Comparison of ENCODE assay signal across 11 mouse cellular contexts in genomic region chr2:61297135-61297534, GRCm38 (mm10).
DNase-seq lines count a peak whose midpoint lies in the region; ATAC-seq and TF ChIP-seq lines count a peak whose summit lies in the region.
"Had no signal": no experiment of that assay in that cellular context is flagged by ENCODE, and none has a peak within 500 bp of the region (broad histone marks: within the 10 kb centered on the region; RNA-seq: fewer than 3 reads in every experiment).

No protein-coding gene starts in this region.

- TF ChIP-seq EP300 in stomach, postnatal 0 days (optimal IDR thresholded peaks at IDR 0.05) = no peak

- no peaks in the 10 kb centered on the region for H3K36me3 ChIP-seq in lung, embryonic 14.5 days (ENCODE audit: insufficient read depth)
- no peaks in the 10 kb centered on the region for H3K36me3 ChIP-seq in stomach, postnatal 0 days (ENCODE audit: control insufficient read depth, insufficient read depth, low read length)
- H3K36me3 ChIP-seq: embryonic facial prominence, embryonic 15.5 days; G1E had no signal

- no peak overlapping the region for H3K4me3 ChIP-seq in lung, embryonic 14.5 days (ENCODE audit: low read depth, low read length)
- no peak overlapping the region for H3K4me3 ChIP-seq in stomach, postnatal 0 days (ENCODE audit: low read depth, low read length)
- H3K4me3 ChIP-seq: embryonic facial prominence, embryonic 15.5 days; myocyte had no signal

- H3K27ac ChIP-seq in lung, embryonic 14.5 days (ENCODE audit: low read depth) = no peak overlapping the region
- H3K27ac ChIP-seq in stomach, postnatal 0 days (replicated peaks) = 0 out of 2 replicates have a peak overlapping the region, but pooled peaks have one; percentile 24
- H3K27ac ChIP-seq: embryonic facial prominence, embryonic 15.5 days had no signal

- no peak overlapping the region for H3K9ac ChIP-seq in lung, embryonic 14.5 days
- no peak overlapping the region for H3K9ac ChIP-seq in stomach, postnatal 0 days (ENCODE audit: low read length)
- H3K9ac ChIP-seq: embryonic facial prominence, embryonic 15.5 days had no signal

- peaks cover 15% of the 10 kb centered on the region; the same call in 1 of the 2 replicates for H3K4me1 ChIP-seq in lung, embryonic 14.5 days (ENCODE audit: insufficient read depth)
- H3K4me1 ChIP-seq in stomach, postnatal 0 days (replicated peaks; ENCODE audit: control insufficient read depth, insufficient read depth) = no peaks in the 10 kb centered on the region
- H3K4me1 ChIP-seq: embryonic facial prominence, embryonic 15.5 days had no signal

- 38% methylated on average over 5 of the region's 5 CpGs for WGBS in lung, embryonic 14.5 days
- 42% methylated on average over 5 of the region's 5 CpGs for WGBS in stomach, postnatal 0 days

- no peak overlapping the region for H3K4me2 ChIP-seq in lung, embryonic 14.5 days
- H3K4me2 ChIP-seq in stomach, postnatal 0 days (replicated peaks; ENCODE audit: low read depth) = no peak overlapping the region
- H3K4me2 ChIP-seq: embryonic facial prominence, embryonic 15.5 days had no signal

- DNase-seq in lung, embryonic 14.5 days = peak; percentile 59
- DNase-seq in lung, postnatal 4 days = no peak
- peak; percentile 77 for DNase-seq in adrenal gland, postnatal 14 days
- DNase-seq in kidney, adult 9 months = peak; percentile 62
- no peak for DNase-seq in stomach, postnatal 0 days (ENCODE audit: low spot score)
- DNase-seq in layer of hippocampus, adult 9-10 months (ENCODE audit: low spot score) = no peak
- DNase-seq in retina, postnatal 1 day = no peak
- DNase-seq: cerebellum, postnatal 14 days had no signal

- no peak for ATAC-seq in lung, embryonic 14.5 days (ENCODE audit: insufficient read depth)
- ATAC-seq in stomach, postnatal 0 days (ENCODE audit: low FRiP score, low TSS enrichment) = no peak

- H3K9me3 ChIP-seq in lung, embryonic 14.5 days (ENCODE audit: low read depth, low read length) = no peaks in the 10 kb centered on the region
- no peaks in the 10 kb centered on the region for H3K9me3 ChIP-seq in stomach, postnatal 0 days (ENCODE audit: control insufficient read depth, low read length)
- H3K9me3 ChIP-seq: embryonic facial prominence, embryonic 15.5 days; G1E had no signal

- no peak for TF ChIP-seq CTCF in lung, embryonic 14.5 days (IDR thresholded peaks at IDR 0.05; ENCODE audit: low read depth)
- no peak for TF ChIP-seq CTCF in stomach, postnatal 0 days (IDR thresholded peaks at IDR 0.05; ENCODE audit: low read depth)

- no peaks in the 10 kb centered on the region for H3K27me3 ChIP-seq in lung, embryonic 14.5 days (ENCODE audit: insufficient read depth, low read length)
- H3K27me3 ChIP-seq in stomach, postnatal 0 days (ENCODE audit: control insufficient read depth, insufficient read depth, low read length) = no peaks in the 10 kb centered on the region
- H3K27me3 ChIP-seq: embryonic facial prominence, embryonic 15.5 days had no signal

Comparison
In these comparisons a context has a peak if more than half of its experiments do, and no peak if none do; other contexts are left out.
1. DNase-seq: peak in lung, embryonic 14.5 days (single experiment), adrenal gland, postnatal 14 days (single experiment) and kidney, adult 9 months (single experiment); none in lung, postnatal 4 days (0 of 2), stomach, postnatal 0 days (single experiment), layer of hippocampus, adult 9-10 months (single experiment) and retina, postnatal 1 day (single experiment).